Mouse (Mus musculus): Measurements from ENCODE around the gene Rsbn1. TPM values are rescaled to one million over a fixed set of nuclear protein-coding genes. Genes with fewer than 3 reads are reported as not detected.

Gene Rsbn1
- 10.6 TPM for polyA plus RNA-seq (2017; shearing (Covaris generic))

GRCm38 (mm10) chr3:103914010-103914669, at the start of gene Rsbn1:
Rsbn1 (plus strand) TSS chr3:103914120.

GRCm38 (mm10) chr3:103967861-103968691, 54.2 kb downstream of the Rsbn1 start, which contains the start of gene Phtf1:
Phtf1 (plus strand) TSS chr3:103968110.

Other genes with a start within 250 kb of the Rsbn1 start
- gene Olfml3, start 176.1 kb upstream of the Rsbn1 start, polyA plus RNA-seq (2017; shearing (Covaris generic)) = 0.45 TPM
- not detected for gene Gm10964, start 174.8 kb upstream of the Rsbn1 start, polyA plus RNA-seq (2017; shearing (Covaris generic))
- gene Hipk1, start 122.6 kb upstream of the Rsbn1 start, polyA plus RNA-seq (2017; shearing (Covaris generic)) = 14.7 TPM
- gene Dclre1b, start 104.7 kb upstream of the Rsbn1 start, polyA plus RNA-seq (2017; shearing (Covaris generic)) = 23.6 TPM
- 31.3 TPM for gene Ap4b1, start 104.6 kb upstream of the Rsbn1 start, polyA plus RNA-seq (2017; shearing (Covaris generic))
- gene Gm43064, start 104.5 kb upstream of the Rsbn1 start, polyA plus RNA-seq (2017; shearing (Covaris generic)) = 0.38 TPM
- 1.4 TPM for gene Bcl2l15, start 81.5 kb upstream of the Rsbn1 start, polyA plus RNA-seq (2017; shearing (Covaris generic))
- gene Ptpn22, start 54.3 kb upstream of the Rsbn1 start, polyA plus RNA-seq (2017; shearing (Covaris generic)) = 306 TPM
- gene Phtf1, start 54.0 kb downstream of the Rsbn1 start, polyA plus RNA-seq (2017; shearing (Covaris generic)) = 9.3 TPM